Mouse (Mus musculus): ENCODE results near the gene Itga4. TPM values are rescaled to one million over a fixed set of nuclear protein-coding genes. Genes with fewer than 3 reads are reported as not detected.

The Itga4 gene
- polyA plus RNA-seq, 1 experiment: 0.11 TPM

GRCm38 (mm10) chr2:79253754-79254197, 1.4 kb upstream of the Itga4 start:
- Histone ChIP-seq H3K4me3 (ENCODE audit: control insufficient read depth, low read depth, low read length) (no peak overlapping the region), H3K27ac (ENCODE audit: control insufficient read depth, insufficient read depth, low read depth, low read length) (no peak overlapping the region), H3K36me3 (ENCODE audit: control insufficient read depth, insufficient read depth, low read length) (no peaks in the 10 kb centered on the region), H3K4me1 (ENCODE audit: control insufficient read depth, insufficient read depth, low read length) (peaks cover 8% of the 10 kb centered on the region), H3K27me3 (ENCODE audit: control insufficient read depth, insufficient read depth, low read length) (no peaks in the 10 kb centered on the region)
- TF ChIP-seq POLR2A (IDR thresholded peaks at IDR 0.05; ENCODE audit: control insufficient read depth, low read depth, low read length): no peak
- no peak for TF ChIP-seq CTCF (IDR thresholded peaks at IDR 0.05; ENCODE audit: control insufficient read depth, insufficient read depth, insufficient replicate concordance, low read depth, low read length)

- Histone ChIP-seq H3K27me3 (ENCODE audit: control insufficient read depth, insufficient read depth, low read length) (no peaks in the 10 kb centered on the region), H3K4me1 (ENCODE audit: control insufficient read depth, insufficient read depth, low read length) (peaks cover 8% of the 10 kb centered on the region), H3K4me3 (ENCODE audit: control insufficient read depth, low read depth, low read length) (no peak overlapping the region), H3K36me3 (ENCODE audit: control insufficient read depth, insufficient read depth, low read length) (no peaks in the 10 kb centered on the region), H3K27ac (ENCODE audit: control insufficient read depth, insufficient read depth, low read depth, low read length) (no peak overlapping the region)
- TF ChIP-seq CTCF (IDR thresholded peaks at IDR 0.05; ENCODE audit: control insufficient read depth, insufficient read depth, insufficient replicate concordance, low read depth, low read length): no peak
Measured at GRCm38 (mm10) chr2:79254588-79255191, 536 bp upstream of the Itga4 start.

- Histone ChIP-seq H3K36me3 (ENCODE audit: control insufficient read depth, insufficient read depth, low read length) (no peaks in the 10 kb centered on the region), H3K27ac (ENCODE audit: control insufficient read depth, insufficient read depth, low read depth, low read length) (no peak overlapping the region), H3K4me3 (ENCODE audit: control insufficient read depth, low read depth, low read length) (no peak overlapping the region; the same call in 1 of the 2 replicates), H3K27me3 (ENCODE audit: control insufficient read depth, insufficient read depth, low read length) (no peaks in the 10 kb centered on the region), H3K4me1 (ENCODE audit: control insufficient read depth, insufficient read depth, low read length) (peaks cover 8% of the 10 kb centered on the region)
- TF ChIP-seq CTCF (IDR thresholded peaks at IDR 0.05; ENCODE audit: control insufficient read depth, insufficient read depth, insufficient replicate concordance, low read depth, low read length): no peak
- no peak for TF ChIP-seq POLR2A (IDR thresholded peaks at IDR 0.05; ENCODE audit: control insufficient read depth, low read depth, low read length)
Measured at GRCm38 (mm10) chr2:79256001-79256339, 744 bp downstream of the Itga4 start.

GRCm38 (mm10) chr2:79256376-79256775, 1.1 kb downstream of the Itga4 start:
- no peak overlapping the region for H3K4me3 ChIP-seq (ENCODE audit: control insufficient read depth, low read depth, low read length)
- TF ChIP-seq CTCF (IDR thresholded peaks at IDR 0.05; ENCODE audit: control insufficient read depth, insufficient read depth, insufficient replicate concordance, low read depth, low read length) (no peak), POLR2A (IDR thresholded peaks at IDR 0.05; ENCODE audit: control insufficient read depth, low read depth, low read length) (no peak)
- no peak overlapping the region for H3K27ac ChIP-seq (ENCODE audit: control insufficient read depth, insufficient read depth, low read depth, low read length)

GRCm38 (mm10) chr2:79256880-79257279, 1.7 kb downstream of the Itga4 start:
- TF ChIP-seq POLR2A (IDR thresholded peaks at IDR 0.05; ENCODE audit: control insufficient read depth, low read depth, low read length) (no peak), CTCF (IDR thresholded peaks at IDR 0.05; ENCODE audit: control insufficient read depth, insufficient read depth, insufficient replicate concordance, low read depth, low read length) (no peak)
- Histone ChIP-seq H3K27ac (ENCODE audit: control insufficient read depth, insufficient read depth, low read depth, low read length) (no peak overlapping the region), H3K36me3 (ENCODE audit: control insufficient read depth, insufficient read depth, low read length) (no peaks in the 10 kb centered on the region), H3K27me3 (ENCODE audit: control insufficient read depth, insufficient read depth, low read length) (no peaks in the 10 kb centered on the region), H3K4me1 (ENCODE audit: control insufficient read depth, insufficient read depth, low read length) (peaks cover 8% of the 10 kb centered on the region), H3K4me3 (ENCODE audit: control insufficient read depth, low read depth, low read length) (no peak overlapping the region)

More at GRCm38 (mm10) chr2:79256376-79256775, 1.1 kb downstream of the Itga4 start:
- Histone ChIP-seq H3K4me1 (ENCODE audit: control insufficient read depth, insufficient read depth, low read length) (peaks cover 8% of the 10 kb centered on the region), H3K27me3 (ENCODE audit: control insufficient read depth, insufficient read depth, low read length) (no peaks in the 10 kb centered on the region), H3K36me3 (ENCODE audit: control insufficient read depth, insufficient read depth, low read length) (no peaks in the 10 kb centered on the region)

GRCm38 (mm10) chr2:79257411-79257810, 2.2 kb downstream of the Itga4 start:
- Histone ChIP-seq H3K4me3 (ENCODE audit: control insufficient read depth, low read depth, low read length) (no peak overlapping the region), H3K27me3 (ENCODE audit: control insufficient read depth, insufficient read depth, low read length) (no peaks in the 10 kb centered on the region), H3K27ac (ENCODE audit: control insufficient read depth, insufficient read depth, low read depth, low read length) (no peak overlapping the region), H3K36me3 (ENCODE audit: control insufficient read depth, insufficient read depth, low read length) (no peaks in the 10 kb centered on the region), H3K4me1 (ENCODE audit: control insufficient read depth, insufficient read depth, low read length) (peaks cover 8% of the 10 kb centered on the region)
- no peak for TF ChIP-seq POLR2A (IDR thresholded peaks at IDR 0.05; ENCODE audit: control insufficient read depth, low read depth, low read length)
- TF ChIP-seq CTCF (IDR thresholded peaks at IDR 0.05; ENCODE audit: control insufficient read depth, insufficient read depth, insufficient replicate concordance, low read depth, low read length): no peak

GRCm38 (mm10) chr2:79259326-79259725, 4.1 kb downstream of the Itga4 start:
- Histone ChIP-seq H3K4me1 (ENCODE audit: control insufficient read depth, insufficient read depth, low read length) (peaks cover 8% of the 10 kb centered on the region), H3K27ac (ENCODE audit: control insufficient read depth, insufficient read depth, low read depth, low read length) (no peak overlapping the region), H3K27me3 (ENCODE audit: control insufficient read depth, insufficient read depth, low read length) (no peaks in the 10 kb centered on the region), H3K36me3 (ENCODE audit: control insufficient read depth, insufficient read depth, low read length) (no peaks in the 10 kb centered on the region), H3K4me3 (ENCODE audit: control insufficient read depth, low read depth, low read length) (no peak overlapping the region)
- TF ChIP-seq CTCF (IDR thresholded peaks at IDR 0.05; ENCODE audit: control insufficient read depth, insufficient read depth, insufficient replicate concordance, low read depth, low read length) (no peak), POLR2A (IDR thresholded peaks at IDR 0.05; ENCODE audit: control insufficient read depth, low read depth, low read length) (no peak)
